Mouse (Mus musculus): Measurements from ENCODE around the gene Sult1a1. TPM values are rescaled to one million over a fixed set of nuclear protein-coding genes. Genes with fewer than 3 reads are reported as not detected.

The Sult1a1 gene
- polyA plus RNA-seq, 1 experiment: not detected

DNA sequence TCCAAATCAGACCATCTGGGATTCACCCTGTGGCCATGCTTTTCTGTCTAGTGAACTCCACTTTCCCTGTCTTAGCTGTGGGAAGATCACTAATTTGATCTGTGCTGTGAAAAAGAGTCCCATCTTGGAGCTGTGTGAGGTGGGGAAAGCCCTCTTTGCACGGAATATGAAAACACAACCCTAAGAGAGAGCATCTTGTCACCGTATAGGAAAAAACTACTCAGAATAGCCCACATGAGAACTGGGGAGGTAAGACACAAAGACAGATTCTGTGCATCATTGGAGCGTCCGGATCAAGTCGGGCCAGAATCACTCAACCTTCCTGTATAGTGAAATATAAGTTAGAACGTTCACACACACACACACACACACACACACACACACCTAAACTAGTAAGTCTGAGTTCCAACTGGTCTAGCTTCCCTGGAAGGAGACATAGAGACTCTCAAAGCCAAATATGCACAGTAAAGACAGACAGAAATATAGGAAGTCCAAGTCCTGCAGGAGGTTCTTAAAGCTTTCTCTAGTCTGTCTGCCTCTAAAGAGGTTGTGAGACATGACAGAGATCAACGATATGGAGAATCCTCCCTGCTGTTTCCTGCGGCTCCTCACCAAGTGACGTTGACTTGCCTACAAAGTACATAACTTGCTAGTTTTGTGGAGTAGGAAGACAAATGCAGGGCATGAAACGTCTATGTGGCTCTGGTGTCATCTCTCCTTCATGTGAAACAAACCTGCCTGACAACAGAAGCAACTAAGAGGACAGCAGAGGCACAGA, 32.1 kb upstream of the Sult1a1 start:
- H3K4me1 ChIP-seq (ENCODE audit: control insufficient read depth): peaks cover 15% of the 10 kb centered on the region
- no peak overlapping the region for H3K4me3 ChIP-seq (replicated peaks)
- peaks cover 26% of the 10 kb centered on the region for H3K27me3 ChIP-seq (ENCODE audit: control insufficient read depth)
- no peaks in the 10 kb centered on the region; the same call in 1 of the 2 replicates for H3K9me3 ChIP-seq (ENCODE audit: control insufficient read depth, low read length)
- TF ChIP-seq GATA1 (IDR thresholded peaks at IDR 0.05; ENCODE audit: low read length): no peak
- no peak for TF ChIP-seq TAL1 (IDR thresholded peaks at IDR 0.05; ENCODE audit: low read length)
- no peaks in the 10 kb centered on the region for H3K36me3 ChIP-seq (ENCODE audit: control insufficient read depth)

DNA sequence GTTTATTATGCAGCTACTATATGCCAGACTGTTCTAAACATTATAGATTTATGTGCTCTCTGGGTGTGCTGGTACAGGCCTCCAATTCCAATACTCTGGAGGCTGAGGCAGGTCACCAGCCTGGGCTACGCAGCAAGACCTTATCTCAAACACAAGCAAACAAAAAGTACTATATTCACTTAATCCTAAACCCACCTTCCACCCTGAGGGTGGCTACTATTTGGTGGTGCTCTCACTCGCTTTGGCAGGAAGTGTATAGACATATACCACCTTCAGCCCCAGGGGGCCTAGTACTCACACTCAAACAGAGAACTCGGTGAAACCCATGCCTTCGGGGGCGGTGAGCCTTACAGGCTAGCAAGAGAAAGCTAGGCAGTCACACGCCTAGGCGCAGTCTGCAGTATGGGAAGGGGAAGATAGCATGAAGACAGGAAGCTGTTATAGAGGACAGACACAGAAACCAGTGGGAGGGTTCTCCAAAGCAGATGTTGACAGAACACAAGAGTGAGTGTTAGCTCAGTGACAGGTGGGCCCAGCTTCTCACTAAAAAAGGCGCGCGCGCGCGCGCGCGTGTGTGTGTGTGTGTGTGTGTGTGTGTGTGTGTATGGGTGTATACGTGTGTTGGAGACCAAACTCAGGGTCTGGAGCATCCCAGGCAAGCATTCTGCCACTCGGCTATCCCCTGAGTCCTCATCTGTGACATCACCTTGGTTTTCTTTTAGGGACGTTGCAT, 31.4 kb upstream of the Sult1a1 start, which contains the start of gene Coro1a:
Coro1a (minus strand) TSS at position 346 of the 733 bp plus-strand sequence.
- H3K27me3 ChIP-seq (ENCODE audit: control insufficient read depth): peaks cover 34% of the 10 kb centered on the region
- no peak within 1 kb of the TSS for H3K4me3 ChIP-seq (replicated peaks)
- TF ChIP-seq TAL1 (IDR thresholded peaks at IDR 0.05; ENCODE audit: low read length) (no peak), GATA1 (IDR thresholded peaks at IDR 0.05; ENCODE audit: low read length) (no peak)
- H3K9me3 ChIP-seq (ENCODE audit: control insufficient read depth, low read length): no peaks in the 10 kb centered on the region; the same call in 1 of the 2 replicates
- H3K4me1 ChIP-seq (ENCODE audit: control insufficient read depth): peaks cover 15% of the 10 kb centered on the region
- no peaks in the 10 kb centered on the region for H3K36me3 ChIP-seq (ENCODE audit: control insufficient read depth)

GRCm38 (mm10) chr7:126704121-126704980, 28.1 kb upstream of the Sult1a1 start:
- Histone ChIP-seq H3K9me3 (ENCODE audit: control insufficient read depth, low read length) (no peaks in the 10 kb centered on the region; the same call in 1 of the 2 replicates), H3K4me3 (replicated peaks) (peak overlapping the region; percentile 40), H3K4me1 (ENCODE audit: control insufficient read depth) (peaks cover 31% of the 10 kb centered on the region), H3K27me3 (ENCODE audit: control insufficient read depth) (peaks cover 42% of the 10 kb centered on the region), H3K36me3 (ENCODE audit: control insufficient read depth) (peaks cover 7% of the 10 kb centered on the region)
- TF ChIP-seq TAL1 (IDR thresholded peaks at IDR 0.05; ENCODE audit: low read length): no peak
- no peak for TF ChIP-seq GATA1 (IDR thresholded peaks at IDR 0.05; ENCODE audit: low read length)

GRCm38 (mm10) chr7:126703757-126704077, 27.5 kb upstream of the Sult1a1 start:
- H3K27me3 ChIP-seq (ENCODE audit: control insufficient read depth): peaks cover 42% of the 10 kb centered on the region
- TF ChIP-seq TAL1 (IDR thresholded peaks at IDR 0.05; ENCODE audit: low read length) (no peak), GATA1 (IDR thresholded peaks at IDR 0.05; ENCODE audit: low read length) (no peak)
- peaks cover 7% of the 10 kb centered on the region for H3K36me3 ChIP-seq (ENCODE audit: control insufficient read depth)
- H3K4me1 ChIP-seq (ENCODE audit: control insufficient read depth): peaks cover 31% of the 10 kb centered on the region
- no peaks in the 10 kb centered on the region for H3K9me3 ChIP-seq (ENCODE audit: control insufficient read depth, low read length)
- no peak overlapping the region for H3K4me3 ChIP-seq (replicated peaks)

DNA sequence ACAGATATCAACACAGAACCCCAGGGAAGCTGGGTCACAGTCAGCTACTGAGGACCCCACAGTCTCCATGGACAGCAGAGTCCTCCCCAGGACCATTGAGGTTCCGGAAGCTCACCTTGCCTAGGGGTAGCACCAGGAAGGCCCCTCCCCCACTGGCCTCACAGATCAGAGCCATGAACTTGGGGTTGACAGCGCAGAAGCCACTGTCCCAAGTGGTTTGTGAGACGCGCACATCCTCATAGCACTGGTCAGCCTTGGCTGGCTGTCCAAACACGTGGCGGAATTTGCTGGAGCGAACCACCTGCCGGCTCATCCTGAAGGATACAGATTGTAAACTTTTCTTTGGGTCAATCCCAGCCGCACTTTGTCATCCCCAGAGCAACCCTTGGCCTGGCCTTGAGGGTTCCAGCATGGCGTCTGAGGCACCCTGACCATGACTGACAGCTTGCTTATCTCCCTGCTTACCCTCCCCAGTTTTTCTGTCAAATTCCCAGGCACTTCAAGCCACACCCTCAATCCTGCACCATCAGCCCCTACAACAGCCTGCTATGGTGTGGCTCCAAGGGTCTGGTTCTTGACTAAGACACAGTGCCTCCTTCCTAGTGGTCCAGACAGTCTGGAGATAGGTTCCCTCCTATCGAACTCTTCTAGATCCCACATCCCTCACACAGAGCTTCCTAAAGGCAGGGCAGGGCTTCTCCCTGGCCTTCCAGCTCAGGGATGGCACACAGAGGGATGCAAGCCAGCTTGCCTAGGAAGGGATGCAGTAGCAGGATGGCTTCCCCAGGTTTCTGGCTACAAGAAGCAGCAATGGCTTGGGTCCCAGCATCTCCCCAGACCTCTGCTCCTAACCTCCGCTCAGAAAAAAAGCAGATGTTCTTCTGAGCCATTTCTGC, 26.9 kb upstream of the Sult1a1 start:
- Histone ChIP-seq H3K27me3 (ENCODE audit: control insufficient read depth) (peaks cover 42% of the 10 kb centered on the region), H3K4me3 (replicated peaks) (no peak overlapping the region), H3K36me3 (ENCODE audit: control insufficient read depth) (peaks cover 7% of the 10 kb centered on the region), H3K9me3 (ENCODE audit: control insufficient read depth, low read length) (no peaks in the 10 kb centered on the region), H3K4me1 (ENCODE audit: control insufficient read depth) (peaks cover 31% of the 10 kb centered on the region)
- TF ChIP-seq TAL1 (IDR thresholded peaks at IDR 0.05; ENCODE audit: low read length) (no peak), GATA1 (IDR thresholded peaks at IDR 0.05; ENCODE audit: low read length) (no peak)

GRCm38 (mm10) chr7:126702358-126702757, 26.1 kb upstream of the Sult1a1 start:
- no peak for TF ChIP-seq TAL1 (IDR thresholded peaks at IDR 0.05; ENCODE audit: low read length)
- TF ChIP-seq GATA1 (IDR thresholded peaks at IDR 0.05; ENCODE audit: low read length): no peak
- peaks cover 35% of the 10 kb centered on the region for H3K4me1 ChIP-seq (ENCODE audit: control insufficient read depth)

GRCm38 (mm10) chr7:126701559-126702357, 25.5 kb upstream of the Sult1a1 start:
- H3K4me1 ChIP-seq (ENCODE audit: control insufficient read depth): peaks cover 41% of the 10 kb centered on the region
- no peak overlapping the region for H3K4me3 ChIP-seq (replicated peaks)

More at GRCm38 (mm10) chr7:126702358-126702757, 26.1 kb upstream of the Sult1a1 start:
- H3K36me3 ChIP-seq (ENCODE audit: control insufficient read depth): peaks cover 12% of the 10 kb centered on the region
- no peak overlapping the region for H3K4me3 ChIP-seq (replicated peaks)
- H3K9me3 ChIP-seq (ENCODE audit: control insufficient read depth, low read length): no peaks in the 10 kb centered on the region
- peaks cover 42% of the 10 kb centered on the region for H3K27me3 ChIP-seq (ENCODE audit: control insufficient read depth)

More at GRCm38 (mm10) chr7:126701559-126702357, 25.5 kb upstream of the Sult1a1 start:
- no peaks in the 10 kb centered on the region for H3K9me3 ChIP-seq (ENCODE audit: control insufficient read depth, low read length)
- H3K27me3 ChIP-seq (ENCODE audit: control insufficient read depth): peaks cover 42% of the 10 kb centered on the region
- peaks cover 17% of the 10 kb centered on the region for H3K36me3 ChIP-seq (ENCODE audit: control insufficient read depth)
- TF ChIP-seq GATA1 (IDR thresholded peaks at IDR 0.05; ENCODE audit: low read length) (no peak), TAL1 (IDR thresholded peaks at IDR 0.05; ENCODE audit: low read length) (no peak)

Data from erythroblast, embryonic 14.5 days (primary cell).